Mouse (Mus musculus): ENCODE measurements around the gene Copa. TPM values are rescaled to one million over a fixed set of nuclear protein-coding genes. Genes with fewer than 3 reads are reported as not detected.

The Copa gene
- polyA plus RNA-seq, 2 experiments: 28.9 to 49.6 TPM

DNA sequence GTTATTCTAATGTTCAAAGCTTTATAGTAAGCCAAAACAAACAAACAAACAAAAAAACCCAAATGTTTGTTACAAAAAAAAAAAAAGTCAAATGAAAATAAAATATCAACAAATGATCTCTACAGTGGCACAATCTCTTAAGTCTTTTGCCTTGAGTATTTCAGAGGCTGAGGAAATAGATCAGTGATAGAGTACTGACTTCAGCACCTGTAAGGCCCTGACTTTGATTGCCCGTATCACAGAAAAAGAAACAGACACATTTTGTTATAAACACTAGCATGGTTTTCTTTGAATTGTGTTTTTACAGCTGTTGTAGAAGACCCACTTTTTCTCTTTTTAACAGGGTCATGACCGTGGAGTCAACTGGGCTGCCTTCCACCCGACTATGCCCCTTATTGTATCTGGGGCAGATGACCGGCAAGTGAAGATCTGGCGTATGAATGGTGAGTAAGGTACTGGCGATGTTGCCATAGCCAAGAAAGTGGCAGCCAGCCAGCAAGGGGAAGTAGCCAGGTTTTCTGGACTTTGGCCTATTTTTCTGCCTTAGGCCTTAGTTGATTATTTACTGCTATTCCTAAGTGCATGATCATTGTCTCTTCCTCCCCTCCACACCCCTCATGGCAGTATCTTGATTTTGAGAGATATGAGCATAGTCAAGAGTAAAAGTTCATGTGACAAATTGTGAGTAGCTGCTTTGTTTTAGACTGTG is 17.1 kb downstream of the Copa start:
- Histone ChIP-seq H3K4me3 (ENCODE audit: insufficient read depth in 1 of 2, low read depth in 2 of 2, low read length in 2 of 2) (no peak overlapping the region), H3K36me3 (replicated peaks; ENCODE audit: control insufficient read depth, insufficient read depth, low read depth) (peaks cover 54% of the 10 kb centered on the region), H3K27me3 (ENCODE audit: control insufficient read depth, insufficient read depth, low read length) (no peaks in the 10 kb centered on the region), H3K4me1 (replicated peaks; ENCODE audit: control insufficient read depth in 2 of 2, insufficient read depth in 2 of 2, low read length in 1 of 2) (no peaks in the 10 kb centered on the region), H3K4me2 (ENCODE audit: low read depth) (no peak overlapping the region), H3K9me3 (ENCODE audit: control insufficient read depth, low read length) (no peaks in the 10 kb centered on the region), H3K9ac (replicated peaks) (no peak overlapping the region), H3K27ac (no peak overlapping the region)
- no peak for TF ChIP-seq EP300 (IDR thresholded peaks at IDR 0.05; ENCODE audit: low read depth)
- no peak for TF ChIP-seq CTCF (IDR thresholded peaks at IDR 0.05; ENCODE audit: low read depth)
- no peak for DNase-seq (ENCODE audit: low read depth in 3 of 3, low spot score in 3 of 3)
- 79% methylated on average over 6 of the region's 6 CpGs for WGBS (ENCODE audit: insufficient replicate concordance)
- no peak for ATAC-seq (ENCODE audit: insufficient read depth)

DNA sequence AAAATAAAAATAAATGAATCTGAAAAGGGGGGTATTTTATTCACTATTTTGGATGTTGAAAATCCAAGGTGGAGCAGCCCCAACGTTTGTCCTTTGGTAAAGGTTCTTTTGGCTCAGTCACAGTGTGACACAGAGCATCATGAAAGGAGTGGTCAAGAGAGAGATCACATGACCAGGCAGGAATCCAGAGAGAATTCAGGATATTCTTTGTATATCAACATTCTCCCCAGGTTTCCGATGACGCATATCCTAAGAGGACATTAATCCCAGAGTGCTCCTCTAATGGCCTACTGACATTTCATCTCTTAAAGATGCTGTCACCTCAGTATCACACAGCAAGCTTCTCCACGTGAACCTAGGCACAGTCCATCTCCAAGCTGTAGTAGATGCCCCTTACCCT is 21.3 kb downstream of the Copa start:
- H3K36me3 ChIP-seq (replicated peaks; ENCODE audit: control insufficient read depth, insufficient read depth, low read depth): peaks cover 76% of the 10 kb centered on the region
- no peaks in the 10 kb centered on the region for H3K4me1 ChIP-seq (replicated peaks; ENCODE audit: control insufficient read depth in 2 of 2, insufficient read depth in 2 of 2, low read length in 1 of 2)
- H3K4me2 ChIP-seq (ENCODE audit: low read depth): no peak overlapping the region
- H3K4me3 ChIP-seq (ENCODE audit: insufficient read depth in 1 of 2, low read depth in 2 of 2, low read length in 2 of 2): no peak overlapping the region
- no peak for ATAC-seq (ENCODE audit: insufficient read depth)
- no peak overlapping the region for H3K9ac ChIP-seq (replicated peaks)
- no peak for DNase-seq (ENCODE audit: low read depth in 3 of 3, low spot score in 3 of 3)
- WGBS (ENCODE audit: insufficient replicate concordance): 84% methylated on average over 4 of the region's 4 CpGs
- no peaks in the 10 kb centered on the region for H3K9me3 ChIP-seq (ENCODE audit: control insufficient read depth, low read length)
- H3K27me3 ChIP-seq (ENCODE audit: control insufficient read depth, insufficient read depth, low read length): no peaks in the 10 kb centered on the region
- no peak for TF ChIP-seq CTCF (IDR thresholded peaks at IDR 0.05; ENCODE audit: low read depth)
- no peak overlapping the region for H3K27ac ChIP-seq

- TF ChIP-seq CTCF (IDR thresholded peaks at IDR 0.05; ENCODE audit: low read depth): no peak
- 81% methylated on average over 11 of the region's 11 CpGs for WGBS (ENCODE audit: insufficient replicate concordance)
- Histone ChIP-seq H3K36me3 (replicated peaks; ENCODE audit: control insufficient read depth, insufficient read depth, low read depth) (peaks cover 80% of the 10 kb centered on the region), H3K4me3 (ENCODE audit: insufficient read depth in 1 of 2, low read depth in 2 of 2, low read length in 2 of 2) (no peak overlapping the region), H3K9ac (replicated peaks) (no peak overlapping the region), H3K4me1 (replicated peaks; ENCODE audit: control insufficient read depth in 2 of 2, insufficient read depth in 2 of 2, low read length in 1 of 2) (no peaks in the 10 kb centered on the region), H3K27me3 (ENCODE audit: control insufficient read depth, insufficient read depth, low read length) (no peaks in the 10 kb centered on the region), H3K27ac (no peak overlapping the region), H3K9me3 (ENCODE audit: control insufficient read depth, low read length) (no peaks in the 10 kb centered on the region), H3K4me2 (ENCODE audit: low read depth) (no peak overlapping the region)
- ATAC-seq (ENCODE audit: insufficient read depth) (no peak), DNase-seq (ENCODE audit: low read depth in 3 of 3, low spot score in 3 of 3) (no peak)
Measured at GRCm38 (mm10) chr1:172105101-172105500, 22.8 kb downstream of the Copa start.

GRCm38 (mm10) chr1:172107777-172108477 is 25.6 kb downstream of the Copa start:
- Histone ChIP-seq H3K27ac (no peak overlapping the region), H3K4me1 (replicated peaks; ENCODE audit: control insufficient read depth in 2 of 2, insufficient read depth in 2 of 2, low read length in 1 of 2) (no peaks in the 10 kb centered on the region)
- ATAC-seq (ENCODE audit: insufficient read depth): 0 out of 2 replicates have a peak, but pooled peaks have one; percentile 18

GRCm38 (mm10) chr1:172116948-172117347 is 34.6 kb downstream of the Copa start:
- H3K9ac ChIP-seq (replicated peaks): no peak overlapping the region
- H3K4me1 ChIP-seq (replicated peaks; ENCODE audit: control insufficient read depth in 2 of 2, insufficient read depth in 2 of 2, low read length in 1 of 2): no peaks in the 10 kb centered on the region
- TF ChIP-seq CTCF (IDR thresholded peaks at IDR 0.05; ENCODE audit: low read depth): no peak
- no peak for TF ChIP-seq EP300 (IDR thresholded peaks at IDR 0.05; ENCODE audit: low read depth)
- no peaks in the 10 kb centered on the region for H3K9me3 ChIP-seq (ENCODE audit: control insufficient read depth, low read length)
- WGBS (ENCODE audit: insufficient replicate concordance): 82% methylated on average over 5 of the region's 5 CpGs
- H3K27ac ChIP-seq: no peak overlapping the region
- peaks cover 84% of the 10 kb centered on the region for H3K36me3 ChIP-seq (replicated peaks; ENCODE audit: control insufficient read depth, insufficient read depth, low read depth)
- H3K4me3 ChIP-seq (ENCODE audit: insufficient read depth in 1 of 2, low read depth in 2 of 2, low read length in 2 of 2): no peak overlapping the region
- no peak overlapping the region for H3K4me2 ChIP-seq (ENCODE audit: low read depth)
- no peak for ATAC-seq (ENCODE audit: insufficient read depth)
- no peaks in the 10 kb centered on the region for H3K27me3 ChIP-seq (ENCODE audit: control insufficient read depth, insufficient read depth, low read length)
- DNase-seq (ENCODE audit: low read depth in 3 of 3, low spot score in 3 of 3): no peak

More at GRCm38 (mm10) chr1:172107777-172108477, 25.6 kb downstream of the Copa start:
- H3K27me3 ChIP-seq (ENCODE audit: control insufficient read depth, insufficient read depth, low read length): no peaks in the 10 kb centered on the region
- peaks cover 79% of the 10 kb centered on the region for H3K36me3 ChIP-seq (replicated peaks; ENCODE audit: control insufficient read depth, insufficient read depth, low read depth)
- no peak overlapping the region for H3K9ac ChIP-seq (replicated peaks)
- TF ChIP-seq CTCF (IDR thresholded peaks at IDR 0.05; ENCODE audit: low read depth) (no peak), EP300 (IDR thresholded peaks at IDR 0.05; ENCODE audit: low read depth) (no peak)
- whole genome bisulfite sequencing (ENCODE audit: insufficient replicate concordance): 79% methylated on average over 10 of the region's 10 CpGs
- H3K9me3 ChIP-seq (ENCODE audit: control insufficient read depth, low read length): no peaks in the 10 kb centered on the region
- no peak for DNase-seq (ENCODE audit: low read depth in 3 of 3, low spot score in 3 of 3)
- H3K4me2 ChIP-seq (ENCODE audit: low read depth): no peak overlapping the region
- no peak overlapping the region for H3K4me3 ChIP-seq (ENCODE audit: insufficient read depth in 1 of 2, low read depth in 2 of 2, low read length in 2 of 2)

Data from liver, embryonic 14.5 days (tissue).